Mouse (Mus musculus): Measurements from ENCODE around the gene Mkln1.

Gene Mkln1

DNA sequence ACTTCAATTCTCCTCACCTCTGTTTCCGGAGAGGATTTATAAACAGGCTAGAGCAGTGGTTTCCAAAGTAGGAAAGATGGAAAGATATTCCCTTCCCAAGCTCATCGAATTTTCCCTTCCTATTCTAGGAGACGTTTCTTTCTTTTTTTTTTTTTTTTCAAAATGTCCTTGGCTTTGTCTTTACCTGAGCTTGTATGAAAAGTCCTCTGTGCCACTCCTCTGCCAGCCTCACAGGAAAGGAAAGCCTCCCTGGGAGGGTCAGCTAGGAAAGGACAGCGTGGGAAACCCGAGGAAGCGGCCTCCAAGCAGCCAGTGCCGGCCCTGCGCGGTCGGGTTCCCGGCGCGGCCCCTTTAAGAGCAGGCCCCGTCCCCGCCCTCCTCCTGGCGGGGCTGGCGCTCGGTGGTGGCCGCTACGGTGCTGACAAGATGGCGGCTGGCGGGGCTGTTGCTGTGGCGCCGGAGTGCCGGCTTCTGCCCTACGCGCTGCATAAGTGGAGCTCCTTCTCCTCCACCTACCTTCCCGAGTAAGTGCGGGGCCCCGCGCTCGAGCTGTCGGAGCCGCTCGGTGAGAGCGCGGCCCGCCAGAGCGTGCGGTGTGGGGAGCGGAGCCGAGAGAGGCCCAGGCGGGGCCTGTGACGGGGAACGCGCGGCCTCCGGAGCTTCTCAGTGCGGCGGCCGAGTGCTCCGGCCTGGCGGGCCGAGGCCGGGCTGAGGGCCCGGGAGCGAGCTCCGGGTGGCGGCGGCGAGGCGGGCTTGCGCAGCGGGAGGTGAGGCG, at the start of gene Mkln1:
Gene Mkln1 (plus strand): TSS at position 305 of the 775 bp plus-strand sequence.
- DNase-seq: peak; percentile 87

GRCm38 (mm10) chr6:31356444-31357191, 41.9 kb upstream of the Mkln1 start:
- no peak for DNase-seq

DNA sequence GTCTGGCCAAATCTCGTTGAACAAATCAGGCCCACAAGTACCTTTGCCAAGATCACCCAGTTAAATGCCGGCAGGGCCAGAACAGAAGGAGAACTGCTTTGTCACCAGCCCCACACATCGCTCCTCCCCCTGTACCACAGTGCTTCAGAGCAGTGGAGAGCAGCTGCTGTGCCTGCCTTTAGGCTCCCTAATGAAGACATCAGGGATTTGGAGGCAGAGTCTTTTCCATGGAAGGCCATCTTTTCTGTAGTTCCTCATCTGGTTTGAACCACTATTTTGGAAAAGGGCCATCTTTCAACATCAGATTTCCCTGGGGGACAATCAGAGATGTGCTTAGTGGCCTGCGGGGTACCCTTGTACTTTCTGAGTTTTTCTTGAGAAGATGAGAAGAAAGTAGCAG, 41.2 kb upstream of the Mkln1 start:
- DNase-seq: no peak

DNA sequence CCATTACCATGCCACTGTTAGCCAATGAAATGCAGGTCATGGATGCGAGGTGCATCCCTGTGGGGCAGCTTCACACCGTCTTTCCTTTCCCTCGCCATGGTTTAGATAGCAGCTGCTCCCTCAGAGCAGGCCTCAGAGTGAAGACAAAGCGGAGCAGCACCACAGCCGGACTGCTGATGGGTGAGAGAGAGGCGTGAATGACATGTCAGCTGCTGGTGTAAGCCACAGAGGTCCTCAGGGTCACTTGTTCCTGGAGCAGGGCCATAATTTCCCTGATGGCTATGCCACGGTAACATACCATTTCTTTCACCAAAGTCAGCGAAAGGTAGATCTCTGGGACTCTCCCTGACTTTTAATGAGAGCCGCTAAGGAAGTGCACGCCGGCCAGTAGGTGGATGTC, 35.9 kb upstream of the Mkln1 start:
- DNase-seq: no peak

- no peak for DNase-seq
Observed at GRCm38 (mm10) chr6:31364399-31364798, 34.1 kb upstream of the Mkln1 start.

- DNase-seq: no peak
Observed at GRCm38 (mm10) chr6:31367947-31368346, 30.6 kb upstream of the Mkln1 start.

DNA sequence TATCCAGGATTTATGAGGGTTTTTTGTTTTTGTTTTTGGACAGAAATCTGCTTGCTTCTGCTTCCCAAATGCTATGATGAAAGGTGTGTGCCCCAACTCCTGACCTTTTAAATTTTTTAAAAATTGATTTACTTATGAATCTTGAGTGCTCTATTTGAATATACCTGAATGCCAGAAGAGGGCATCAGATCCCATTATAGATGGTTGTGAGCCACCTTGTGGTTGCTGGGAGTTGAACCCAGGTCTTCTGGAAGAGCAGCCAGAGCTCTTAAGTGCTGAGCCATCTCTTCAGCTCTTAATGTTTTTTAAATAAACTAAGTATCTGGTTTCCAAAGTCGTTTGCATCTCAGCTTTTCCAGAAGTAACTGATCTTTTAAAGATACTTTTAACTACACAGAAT, 30.0 kb upstream of the Mkln1 start:
- no peak for DNase-seq

GRCm38 (mm10) chr6:31369875-31370274, 28.7 kb upstream of the Mkln1 start:
- DNase-seq: no peak

GRCm38 (mm10) chr6:31370550-31371061, 27.9 kb upstream of the Mkln1 start:
- no peak for DNase-seq

- no peak for DNase-seq
Observed at GRCm38 (mm10) chr6:31371140-31371539, 27.4 kb upstream of the Mkln1 start.

GRCm38 (mm10) chr6:31372620-31373019, 25.9 kb upstream of the Mkln1 start:
- DNase-seq: no peak

GRCm38 (mm10) chr6:31373084-31373673, 25.4 kb upstream of the Mkln1 start:
- DNase-seq: no peak

DNA sequence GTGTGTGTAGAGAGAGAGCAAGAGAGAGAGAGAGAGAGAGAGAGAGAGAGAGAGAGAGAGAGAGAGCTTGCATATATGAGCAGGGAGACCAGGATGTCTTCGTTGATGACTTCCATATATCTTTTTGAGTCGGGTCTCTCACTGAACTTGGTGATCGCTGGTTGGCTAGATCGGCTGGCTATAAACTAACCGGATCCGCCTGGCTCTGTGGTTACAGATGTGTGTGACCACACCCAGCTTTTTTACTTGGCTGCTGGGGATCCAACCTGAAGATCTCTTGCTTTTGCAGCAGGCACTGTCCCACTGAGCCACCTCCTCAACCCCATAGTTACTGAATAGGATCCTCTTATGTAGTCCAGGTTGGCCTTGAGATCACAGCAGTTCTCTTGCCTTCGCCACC, 15.5 kb upstream of the Mkln1 start:
- DNase-seq: no peak

DNA sequence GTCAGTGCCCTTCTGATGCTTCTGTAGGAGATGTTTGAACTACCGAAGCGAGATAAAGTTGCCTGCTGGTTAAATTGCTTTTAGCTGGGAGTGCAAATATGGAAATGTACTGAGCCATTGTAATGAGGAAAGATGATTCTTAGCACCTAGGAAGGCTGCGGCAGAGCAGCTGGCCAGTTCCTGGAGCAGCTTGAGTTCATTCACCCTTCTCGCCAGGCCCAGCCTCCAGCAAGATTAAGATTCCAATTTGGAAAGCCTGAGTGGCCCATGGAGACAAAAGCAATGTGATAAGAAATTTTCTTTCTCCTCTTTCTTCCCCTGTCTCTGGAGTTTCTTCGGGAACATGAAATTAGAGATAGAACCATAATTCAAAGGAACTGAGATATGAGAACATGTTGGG, 13.7 kb upstream of the Mkln1 start:
- DNase-seq: no peak

- no peak for DNase-seq
Observed at GRCm38 (mm10) chr6:31385281-31386145, 13.0 kb upstream of the Mkln1 start.

GRCm38 (mm10) chr6:31389716-31390115, 8.8 kb upstream of the Mkln1 start:
- DNase-seq: no peak

DNA sequence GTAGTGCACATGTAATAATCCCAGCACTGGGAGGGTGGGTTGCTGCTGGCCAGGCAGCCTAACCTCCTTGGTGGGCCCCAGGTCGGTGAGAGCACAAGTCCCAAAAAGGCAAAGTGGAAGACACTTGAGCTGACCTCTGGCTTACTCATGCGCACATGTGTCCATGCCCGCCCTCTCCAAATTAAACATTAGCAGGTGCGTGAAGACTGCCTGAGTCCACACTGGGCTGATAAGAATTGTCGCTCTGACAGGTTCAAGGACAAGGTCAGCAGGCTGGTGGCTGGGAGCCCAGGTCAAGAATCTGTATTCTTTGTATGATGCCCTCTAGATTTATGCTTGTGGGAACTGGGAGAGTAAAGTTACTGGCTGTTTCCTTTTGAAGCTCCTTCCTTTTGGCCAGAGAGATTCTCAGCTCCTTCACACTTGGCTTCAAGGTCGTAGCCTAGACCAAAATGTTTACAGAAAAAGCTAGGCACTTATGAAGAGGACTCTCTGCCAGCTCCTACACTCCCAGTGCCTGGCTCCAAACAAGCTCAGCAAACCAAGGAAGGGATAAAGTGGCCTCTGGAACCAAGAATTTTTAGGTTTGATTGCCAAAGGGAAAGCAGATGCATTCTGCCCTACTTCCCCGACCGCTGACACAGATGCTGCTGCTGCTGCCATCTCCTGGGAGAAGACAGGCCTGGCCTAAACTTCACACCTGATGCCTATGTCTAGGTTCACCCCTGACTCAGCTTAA, 8.1 kb upstream of the Mkln1 start:
- no peak for DNase-seq

DNA sequence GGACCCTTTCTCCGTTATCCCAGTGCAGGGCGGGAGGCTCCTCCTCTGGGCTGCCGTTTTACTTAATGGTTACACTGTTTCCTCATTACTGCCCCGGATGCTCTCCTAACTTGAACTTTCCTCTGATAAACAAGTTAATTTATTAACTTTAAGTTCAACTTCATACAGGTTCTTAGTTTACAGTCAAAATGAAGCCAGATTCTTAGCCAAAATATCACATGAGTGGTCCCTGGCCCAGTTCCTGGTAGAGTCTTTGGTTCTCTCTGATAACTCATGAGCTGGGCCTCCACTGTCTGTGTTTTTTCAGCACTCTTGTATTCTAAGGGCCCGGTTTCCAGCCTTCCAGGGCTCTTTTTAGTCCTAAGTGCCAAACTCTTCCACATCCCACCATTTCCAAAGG, 5.7 kb upstream of the Mkln1 start:
- no peak for DNase-seq

- no peak for DNase-seq
Observed at GRCm38 (mm10) chr6:31396118-31396517, 2.4 kb upstream of the Mkln1 start.

DNA sequence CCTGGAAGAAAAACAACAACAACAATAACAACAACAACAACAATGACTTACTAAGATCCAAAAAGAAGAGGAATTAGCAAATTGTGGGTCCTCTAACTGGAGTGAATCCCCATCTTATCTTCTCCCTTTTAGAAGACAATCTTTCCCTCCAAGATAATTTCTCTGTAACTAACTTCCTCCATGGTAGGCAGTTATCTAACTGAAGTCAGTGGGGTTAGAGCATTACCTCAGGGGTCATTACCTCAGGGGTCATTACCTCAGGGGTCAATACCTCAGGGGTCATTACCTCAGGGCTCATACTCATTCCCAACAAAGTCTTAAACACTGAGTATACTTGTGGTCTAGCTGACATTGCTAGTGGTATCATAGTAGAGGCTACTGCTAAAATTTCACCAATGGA, 1.2 kb upstream of the Mkln1 start:
- no peak for DNase-seq

GRCm38 (mm10) chr6:31397775-31398430, 632 bp upstream of the Mkln1 start:
- no peak for DNase-seq

GRCm38 (mm10) chr6:31399206-31399549, 643 bp downstream of the Mkln1 start:
- DNase-seq: no peak

Measured in cerebellum, adult 11 months (tissue).